Mouse (Mus musculus) ovary, postnatal 14 days (tissue): Measurements from ENCODE around the gene Bmf.

Experiments used
- DNase-seq: peaks from one replicate; pipeline ENCODE4 v3.0.0; 2022; ENCODE audit warnings: low spot score

Gene Bmf

DNA sequence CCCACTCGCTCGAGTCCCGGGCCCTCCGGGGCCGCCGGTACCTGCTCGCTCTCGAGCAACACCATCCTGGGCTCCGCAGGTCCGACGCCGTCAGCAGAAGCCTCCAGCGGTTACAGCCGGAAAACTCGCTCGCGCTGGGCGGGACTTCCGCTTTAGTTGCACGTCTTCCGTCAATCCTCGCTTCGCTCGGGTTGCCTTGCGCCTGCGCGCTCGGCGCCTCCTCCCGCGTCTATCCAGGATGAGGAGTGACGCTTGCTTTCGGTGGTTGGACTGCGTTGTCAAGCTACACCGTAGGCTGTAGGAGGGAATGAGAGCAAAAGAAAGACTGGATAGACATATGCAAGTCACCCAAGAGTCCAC, 70.0 kb downstream of the Bmf start, which contains the start of gene Srp14:
Gene Srp14, minus strand, starts transcription at position 162 of the 360 bp plus-strand sequence.
- DNase-seq = peak; percentile 79

DNA sequence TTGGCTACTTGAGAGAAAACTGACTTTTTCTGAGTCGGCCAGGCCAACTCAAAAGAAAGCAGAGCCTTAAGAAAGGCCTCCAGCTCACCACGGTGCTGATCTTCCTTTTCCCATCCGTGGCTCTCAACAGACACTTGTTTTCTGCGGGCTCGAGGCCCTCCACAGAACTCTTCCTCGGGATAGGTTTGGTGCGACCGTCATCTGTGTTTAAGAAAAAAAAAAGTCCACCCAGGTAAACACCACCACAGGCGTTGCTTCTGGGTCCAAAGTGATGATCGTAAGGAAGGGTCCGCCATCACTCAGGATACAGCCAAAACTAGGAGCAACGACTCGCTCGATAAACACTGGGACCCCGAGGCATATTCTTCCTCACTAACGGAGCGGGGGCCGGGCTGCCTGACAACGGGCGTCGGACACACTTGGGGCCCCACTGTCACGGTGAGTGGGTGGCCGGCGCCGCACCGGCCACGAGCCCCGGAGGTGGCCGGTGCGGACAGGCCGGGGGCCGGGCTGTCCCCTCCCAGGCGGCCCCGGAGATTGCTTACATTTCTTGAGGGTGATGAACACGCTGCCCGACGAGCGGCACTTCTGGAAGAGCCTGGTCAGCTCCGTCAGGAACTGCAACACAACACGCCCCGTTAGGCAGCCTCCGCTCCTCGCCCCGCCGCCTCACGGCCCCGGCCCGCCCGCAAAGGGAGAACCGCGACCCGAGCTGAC, 70.5 kb downstream of the Bmf start:
- DNase-seq = no peak
